Mouse (Mus musculus) right cerebral cortex, adult 18-20 months (tissue): ENCODE data around the gene Tspan11.

Experiments
- DNase-seq: peaks from one replicate; pipeline ENCODE4 v3.0.0; 2022; ENCODE audit warnings: mixed read lengths

The Tspan11 gene

GRCm38 (mm10) chr6:127945725-127946124 lies 58.3 kb downstream of the Tspan11 start:
- DNase-seq = peak; percentile 73

DNA sequence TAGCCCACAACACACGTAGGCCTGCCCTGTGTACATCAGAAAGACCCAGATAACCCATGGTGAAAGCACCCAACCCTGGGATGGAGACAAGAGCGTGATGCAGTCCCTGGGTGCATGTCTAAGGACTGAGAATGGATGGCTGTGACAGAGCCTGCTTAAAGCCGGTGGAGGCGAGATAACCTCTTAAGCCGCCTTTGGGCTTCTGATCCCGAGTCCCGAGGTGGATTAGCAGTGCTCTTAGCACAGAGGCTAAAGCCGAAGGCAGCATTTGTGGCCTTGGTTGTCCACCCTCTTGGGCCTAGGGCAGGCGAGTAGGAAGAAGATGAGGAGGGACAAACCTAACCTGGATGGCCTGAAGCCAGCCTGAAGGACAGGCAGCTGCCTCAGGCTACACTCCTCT lies 61.3 kb downstream of the Tspan11 start:
- no peak for DNase-seq

DNA sequence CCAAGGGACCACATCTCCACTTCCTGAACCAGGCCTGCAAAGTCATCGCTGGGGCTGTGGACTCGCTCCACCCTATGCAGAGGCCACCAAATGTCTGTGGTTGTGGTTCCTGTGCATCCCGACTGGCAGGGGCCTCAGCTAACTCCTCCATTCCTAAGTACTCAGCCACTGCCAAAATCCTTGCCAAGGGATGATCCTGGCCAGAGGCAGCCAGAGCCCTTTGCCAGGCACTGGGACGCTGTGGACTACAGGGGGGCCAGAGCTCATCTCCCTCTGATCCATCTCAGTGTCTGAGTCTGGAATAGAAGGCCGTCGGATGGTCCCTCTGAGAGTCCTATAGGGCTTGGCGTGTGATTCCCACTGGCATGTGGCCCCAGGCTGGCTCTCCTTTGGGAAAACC lies 62.5 kb downstream of the Tspan11 start:
- no peak for DNase-seq

DNA sequence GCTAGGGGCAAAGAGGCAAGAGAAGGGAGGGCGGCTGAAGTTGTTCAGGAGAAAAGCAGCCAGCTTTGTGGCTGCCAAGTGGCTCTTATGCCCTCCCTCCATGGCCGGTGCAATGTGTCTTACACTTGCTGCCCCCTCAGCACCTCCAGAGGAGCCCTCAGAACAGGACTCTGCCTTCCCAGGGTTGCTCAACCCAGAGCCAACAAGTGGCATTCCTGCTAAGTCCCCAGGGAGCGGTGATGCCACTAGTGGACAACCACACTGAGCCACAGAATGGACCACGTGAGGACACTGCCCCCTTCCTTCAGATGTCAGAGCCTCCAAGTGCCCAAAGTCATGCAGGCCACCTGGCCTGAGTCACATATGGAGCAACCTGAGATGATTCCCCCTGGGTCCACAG lies 65.7 kb downstream of the Tspan11 start:
- DNase-seq = no peak

DNA sequence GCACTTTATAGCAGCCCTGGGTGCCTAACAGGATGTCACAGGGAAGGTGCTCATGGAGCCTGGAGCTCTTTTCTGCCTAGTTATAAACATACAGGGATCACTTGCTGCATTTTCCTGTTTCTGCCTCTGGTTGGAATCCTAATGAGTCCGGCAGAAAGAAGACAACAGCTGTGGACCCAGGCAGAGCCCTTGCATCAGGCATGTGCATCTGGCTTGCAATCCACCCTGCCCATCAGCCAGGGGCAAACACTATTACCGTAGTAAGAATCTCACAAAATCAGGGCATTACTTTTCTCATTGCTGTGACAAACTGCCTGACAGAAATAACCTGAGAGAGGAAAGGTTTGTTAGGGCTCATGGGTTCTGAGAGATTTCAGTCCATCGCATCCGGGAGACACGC lies 68.8 kb downstream of the Tspan11 start:
- DNase-seq = no peak

- DNase-seq = no peak
These were observed 72.8 kb downstream of the Tspan11 start for GRCm38 (mm10) chr6:127960203-127960602.

GRCm38 (mm10) chr6:127965497-127965896 lies 78.1 kb downstream of the Tspan11 start:
- DNase-seq = peak; percentile 67

DNA sequence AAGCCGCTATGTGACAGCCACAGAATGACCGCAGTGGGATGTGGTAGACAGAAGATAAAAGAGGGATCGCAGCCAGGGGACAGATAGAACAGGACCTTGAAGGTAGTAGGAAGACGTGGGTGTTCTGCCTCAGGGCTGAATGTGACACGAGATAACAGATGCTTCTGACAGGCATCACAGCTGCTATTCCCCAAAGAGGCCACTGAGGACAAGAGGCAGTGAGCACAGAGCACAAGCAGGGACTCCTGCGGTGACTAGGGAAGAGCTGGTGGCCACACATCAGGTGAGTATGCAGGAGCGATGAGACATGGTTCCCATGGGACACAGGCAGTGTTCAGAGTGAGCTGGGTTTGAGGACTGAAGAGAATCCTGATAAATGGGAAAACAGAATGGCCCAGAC lies 82.3 kb downstream of the Tspan11 start:
- DNase-seq = no peak

- peak; percentile 80 for DNase-seq
These were observed 82.7 kb downstream of the Tspan11 start for GRCm38 (mm10) chr6:127970120-127970519.

DNA sequence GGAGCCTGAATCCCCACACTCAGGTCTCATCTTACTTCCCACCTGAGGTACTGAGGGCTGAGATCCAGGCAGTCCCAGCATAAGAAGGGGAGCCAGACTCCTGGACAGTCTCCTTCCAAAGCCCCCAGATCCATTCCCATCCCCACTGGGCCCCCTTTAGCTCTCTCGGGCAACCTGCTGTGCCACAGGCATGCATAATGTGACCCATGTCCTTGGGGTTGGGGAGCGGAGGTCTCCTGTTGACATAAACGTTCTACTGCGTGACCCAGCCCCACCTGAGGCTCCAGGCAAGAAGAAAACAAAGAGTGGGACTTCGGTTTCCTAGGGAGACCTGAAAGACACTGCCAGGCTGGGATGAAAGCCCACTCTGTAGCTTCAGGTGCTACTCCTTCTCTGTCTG lies 83.5 kb downstream of the Tspan11 start:
- DNase-seq = no peak

- no peak for DNase-seq
These were observed 84.5 kb downstream of the Tspan11 start for GRCm38 (mm10) chr6:127971931-127972330.

- DNase-seq = no peak
These were observed 86.2 kb downstream of the Tspan11 start for GRCm38 (mm10) chr6:127973553-127973952.

GRCm38 (mm10) chr6:127974000-127974399 lies 86.6 kb downstream of the Tspan11 start:
- DNase-seq = no peak

DNA sequence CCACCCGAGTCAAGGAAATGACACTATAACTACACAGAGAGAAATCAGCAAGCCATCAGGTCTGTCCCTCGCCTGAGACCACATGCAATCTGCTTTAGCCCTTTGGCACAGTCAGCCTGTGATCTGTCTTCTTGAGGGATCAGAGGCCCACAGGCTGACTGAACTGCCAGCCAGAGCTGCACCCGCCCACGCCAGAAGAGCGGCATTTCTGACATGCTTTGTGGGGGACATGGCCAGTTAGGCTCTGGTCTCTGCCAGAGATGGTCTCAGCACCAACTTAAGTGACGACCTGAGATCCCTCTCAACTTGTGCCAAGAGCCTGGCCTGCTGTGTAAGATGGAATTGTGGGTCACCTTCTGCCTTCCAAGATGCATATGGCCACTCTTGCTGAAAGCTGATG lies 89.3 kb downstream of the Tspan11 start:
- DNase-seq = no peak

- DNase-seq = no peak
These were observed 91.6 kb downstream of the Tspan11 start for GRCm38 (mm10) chr6:127978941-127979340.

- DNase-seq = no peak
These were observed 92.4 kb downstream of the Tspan11 start for GRCm38 (mm10) chr6:127979831-127980230.

GRCm38 (mm10) chr6:127980381-127981045 lies 93.1 kb downstream of the Tspan11 start:
- DNase-seq = no peak

DNA sequence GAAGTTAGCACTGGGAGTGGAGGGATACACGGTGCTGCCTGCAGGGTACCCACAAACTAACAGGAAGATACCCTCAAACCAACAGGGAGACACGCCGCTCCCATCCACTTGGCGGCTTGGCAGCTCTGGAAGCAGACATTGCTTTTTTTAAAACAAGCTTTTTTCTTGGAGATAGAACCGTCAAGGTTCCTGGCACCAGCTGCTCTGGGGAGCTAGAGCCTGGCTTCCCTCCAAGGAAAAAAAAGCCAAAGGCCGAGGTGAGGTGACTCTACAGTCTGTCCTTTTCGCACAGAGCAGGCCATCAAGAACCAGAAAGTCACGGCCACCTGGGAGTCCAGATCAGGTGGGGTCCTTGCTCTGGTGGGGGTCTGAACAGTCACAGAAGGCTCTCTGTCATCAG lies 93.8 kb downstream of the Tspan11 start:
- DNase-seq = peak; percentile 35

- DNase-seq = no peak
These were observed 99.0 kb downstream of the Tspan11 start for GRCm38 (mm10) chr6:127986357-127986756.

DNA sequence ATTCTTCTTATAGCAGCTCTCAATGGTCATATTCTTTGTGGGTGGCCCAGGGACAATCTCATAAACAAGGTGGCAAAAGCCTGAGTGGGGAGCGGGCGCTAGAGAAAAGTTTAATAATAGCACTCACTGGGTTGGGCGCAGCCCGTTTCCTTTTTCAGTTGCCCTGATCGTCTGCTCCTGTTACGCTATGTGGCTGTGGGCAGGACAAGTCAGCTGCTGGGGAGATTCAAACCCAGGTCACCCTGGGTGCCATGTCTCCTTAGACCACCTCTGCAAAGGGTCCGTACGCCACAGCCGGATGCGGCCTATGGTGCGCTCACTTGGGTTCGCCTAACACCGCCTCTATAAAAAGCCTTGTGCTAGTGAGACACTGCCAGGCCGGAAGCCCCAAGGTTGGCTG lies 100.0 kb downstream of the Tspan11 start:
- DNase-seq = no peak

DNA sequence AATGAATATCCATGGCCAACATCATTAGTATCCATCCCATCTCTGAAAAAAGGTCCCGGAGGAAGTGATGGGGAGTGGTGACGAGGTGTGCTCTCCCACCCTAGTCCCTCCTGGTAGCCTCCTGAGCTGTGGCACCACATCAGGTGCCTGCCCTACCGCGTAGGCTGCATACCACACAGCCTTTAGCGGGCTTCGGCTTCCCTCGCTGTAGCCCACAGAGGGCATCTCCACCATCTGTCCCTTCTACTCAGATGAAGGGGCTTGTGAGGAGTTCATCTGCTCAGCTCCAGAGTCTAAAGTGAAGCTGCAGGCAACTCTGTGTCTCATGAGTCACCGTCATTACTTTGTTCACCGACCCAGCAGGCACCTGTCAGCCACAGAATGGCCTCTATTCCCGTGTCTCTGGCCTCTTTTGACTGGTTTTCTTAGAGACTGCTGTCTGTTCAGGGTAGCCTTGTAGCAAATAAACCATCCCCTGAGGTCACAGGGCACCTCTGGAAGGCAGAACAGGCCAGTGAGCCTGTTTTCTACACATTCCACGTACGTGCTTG lies 101.6 kb downstream of the Tspan11 start:
- no peak for DNase-seq

DNA sequence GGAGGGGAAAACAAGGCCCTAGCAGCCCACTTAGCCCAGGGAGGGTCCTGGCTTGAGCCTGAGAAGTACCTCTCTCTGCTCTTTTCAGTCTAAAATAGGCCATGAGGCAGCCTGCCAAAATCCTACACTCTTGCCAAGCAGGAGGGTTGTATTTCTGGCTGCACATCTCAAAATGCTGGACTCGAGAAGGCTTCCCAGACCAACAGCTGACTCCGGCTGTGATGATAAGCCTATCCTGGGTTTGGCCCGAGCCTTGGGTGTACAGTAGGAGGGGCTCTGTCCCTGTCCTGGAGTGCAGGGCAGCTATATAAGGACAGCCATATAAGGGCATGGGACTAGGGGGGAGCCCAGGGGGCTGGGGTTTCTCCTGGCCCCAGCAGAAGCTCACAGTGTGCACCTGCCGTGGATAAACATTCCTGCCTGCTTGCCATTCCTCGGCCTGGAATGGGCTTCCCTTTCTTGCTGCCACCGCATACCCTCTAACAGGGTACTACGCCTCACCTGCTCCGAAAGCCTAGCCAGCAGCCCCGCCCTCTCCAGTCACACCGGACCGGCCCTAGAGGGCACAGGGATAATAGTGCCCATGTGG lies 102.3 kb downstream of the Tspan11 start:
- DNase-seq = peak; percentile 78

DNA sequence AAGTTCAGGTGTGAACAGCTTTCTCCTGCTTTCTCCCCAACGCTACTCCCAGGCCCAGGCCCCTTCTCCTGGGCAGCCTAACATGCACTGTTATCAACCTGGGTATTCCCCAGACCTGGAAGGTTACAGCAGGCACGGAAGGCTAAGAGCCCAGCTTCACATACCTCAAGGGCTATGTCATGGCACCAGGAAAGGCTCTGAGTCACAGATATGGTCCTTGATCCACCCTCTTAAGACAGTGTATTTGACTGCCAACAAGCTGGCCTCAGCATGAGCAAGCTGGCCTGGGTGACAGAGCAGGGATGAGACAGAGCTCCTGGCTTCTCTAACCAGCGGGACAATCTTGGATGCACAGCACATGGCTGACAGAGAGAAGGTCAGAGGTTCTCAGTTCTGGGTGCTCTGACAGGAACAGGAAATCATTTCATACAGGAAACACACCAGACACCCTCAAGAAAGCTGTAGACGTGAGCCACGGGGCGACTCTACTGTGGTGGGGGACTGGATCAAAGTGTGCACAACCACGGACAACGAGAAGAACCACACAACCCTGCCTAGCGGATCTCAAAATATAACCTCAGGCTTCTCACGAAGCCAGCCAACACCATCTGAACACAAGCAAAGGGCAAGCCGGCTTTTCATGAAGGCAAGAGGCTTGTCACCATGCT lies 104.3 kb downstream of the Tspan11 start:
- no peak for DNase-seq

DNA sequence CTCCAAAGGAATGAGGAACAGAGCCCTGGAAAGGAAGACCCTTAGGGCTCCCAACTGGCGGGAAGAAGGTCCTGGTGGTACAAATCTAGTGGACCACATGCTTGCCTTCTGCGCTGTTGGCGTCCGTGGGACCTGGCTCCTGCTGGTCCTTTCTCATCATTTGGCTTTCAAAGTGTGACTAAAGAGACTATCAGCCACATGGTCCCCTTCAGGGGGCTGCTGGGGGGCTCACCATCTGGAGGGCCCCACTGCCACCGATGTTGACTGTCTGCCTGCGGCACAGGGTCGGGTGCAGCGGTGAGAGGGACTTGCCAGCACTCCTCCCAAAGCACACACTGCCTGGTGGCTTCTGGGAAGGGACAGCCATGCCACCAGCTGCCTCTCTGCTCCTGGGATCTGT lies 105.6 kb downstream of the Tspan11 start:
- no peak for DNase-seq
